Mouse (Mus musculus): Measurements from ENCODE around the gene H2afy2. TPM values are rescaled to one million over a fixed set of nuclear protein-coding genes. Genes with fewer than 3 reads are reported as not detected.

The H2afy2 gene
- polyA plus RNA-seq, 1 experiment from 2014 or later = 108 TPM

GRCm38 (mm10) chr10:61742336-61742735, 41.6 kb downstream of the H2afy2 start:
- Histone ChIP-seq H3K9ac (no peak overlapping the region), H3K9me3 (no peaks in the 10 kb centered on the region), H3K4me1 (replicated peaks) (no peaks in the 10 kb centered on the region), H3K4me3 (replicated peaks) (no peak overlapping the region), H3K36me3 (peaks cover 40% of the 10 kb centered on the region), H3K27ac (no peak overlapping the region), H3K4me2 (replicated peaks) (no peak overlapping the region), H3K27me3 (replicated peaks) (no peaks in the 10 kb centered on the region)
- 92% methylated on average over 8 of the region's 8 CpGs for WGBS
- ATAC-seq = no peak

GRCm38 (mm10) chr10:61741873-61742272, 42.1 kb downstream of the H2afy2 start:
- Histone ChIP-seq H3K4me2 (replicated peaks) (no peak overlapping the region), H3K4me3 (replicated peaks) (no peak overlapping the region), H3K27me3 (replicated peaks) (no peaks in the 10 kb centered on the region), H3K36me3 (peaks cover 37% of the 10 kb centered on the region), H3K27ac (no peak overlapping the region), H3K9me3 (no peaks in the 10 kb centered on the region), H3K9ac (no peak overlapping the region), H3K4me1 (replicated peaks) (no peaks in the 10 kb centered on the region)
- 90% methylated on average over 4 of the region's 4 CpGs for WGBS
- ATAC-seq = no peak

- Histone ChIP-seq H3K4me1 (replicated peaks) (no peaks in the 10 kb centered on the region), H3K4me2 (replicated peaks) (no peak overlapping the region), H3K27ac (no peak overlapping the region), H3K27me3 (replicated peaks) (no peaks in the 10 kb centered on the region), H3K9me3 (no peaks in the 10 kb centered on the region), H3K36me3 (peaks cover 34% of the 10 kb centered on the region), H3K4me3 (replicated peaks) (no peak overlapping the region), H3K9ac (no peak overlapping the region)
- ATAC-seq = no peak
- WGBS = 88% methylated on average over 1 of the region's 1 CpGs
Measured at GRCm38 (mm10) chr10:61741306-61741705, 42.6 kb downstream of the H2afy2 start.

GRCm38 (mm10) chr10:61738126-61738525, 45.8 kb downstream of the H2afy2 start:
- no peaks in the 10 kb centered on the region for H3K9me3 ChIP-seq
- H3K27me3 ChIP-seq (replicated peaks) = no peaks in the 10 kb centered on the region
- 91% methylated on average over 4 of the region's 4 CpGs for whole genome bisulfite sequencing
- no peak overlapping the region for H3K9ac ChIP-seq
- H3K27ac ChIP-seq = no peak overlapping the region
- no peaks in the 10 kb centered on the region for H3K4me1 ChIP-seq (replicated peaks)
- no peak for ATAC-seq
- H3K4me2 ChIP-seq (replicated peaks) = no peak overlapping the region
- peaks cover 16% of the 10 kb centered on the region for H3K36me3 ChIP-seq
- H3K4me3 ChIP-seq (replicated peaks) = no peak overlapping the region

- 84% methylated on average over 1 of the region's 1 CpGs for whole genome bisulfite sequencing
- peaks cover 16% of the 10 kb centered on the region for H3K36me3 ChIP-seq
- H3K27me3 ChIP-seq (replicated peaks) = no peaks in the 10 kb centered on the region
- H3K4me1 ChIP-seq (replicated peaks) = no peaks in the 10 kb centered on the region
- no peaks in the 10 kb centered on the region for H3K9me3 ChIP-seq
- ATAC-seq = no peak
- H3K27ac ChIP-seq = no peak overlapping the region
- no peak overlapping the region for H3K4me3 ChIP-seq (replicated peaks)
- no peak overlapping the region for H3K4me2 ChIP-seq (replicated peaks)
- no peak overlapping the region for H3K9ac ChIP-seq
Measured at GRCm38 (mm10) chr10:61737537-61737936, 46.4 kb downstream of the H2afy2 start.

- 65% methylated on average over 10 of the region's 10 CpGs for WGBS
- Histone ChIP-seq H3K27ac (no peak overlapping the region), H3K36me3 (peaks cover 11% of the 10 kb centered on the region), H3K9me3 (no peaks in the 10 kb centered on the region), H3K27me3 (replicated peaks) (no peaks in the 10 kb centered on the region), H3K4me3 (replicated peaks) (no peak overlapping the region), H3K4me2 (replicated peaks) (no peak overlapping the region), H3K4me1 (replicated peaks) (no peaks in the 10 kb centered on the region), H3K9ac (no peak overlapping the region)
- ATAC-seq = no peak
Measured at GRCm38 (mm10) chr10:61736671-61737078, 47.3 kb downstream of the H2afy2 start.

- H3K27me3 ChIP-seq (replicated peaks) = no peaks in the 10 kb centered on the region
- no peak overlapping the region for H3K9ac ChIP-seq
- H3K4me2 ChIP-seq (replicated peaks) = no peak overlapping the region
- 38% methylated on average over 3 of the region's 3 CpGs for WGBS
- ATAC-seq = peak; percentile 41
- no peak overlapping the region for H3K4me3 ChIP-seq (replicated peaks)
- H3K27ac ChIP-seq = no peak overlapping the region
- H3K36me3 ChIP-seq = peaks cover 14% of the 10 kb centered on the region; the same call in 1 of the 2 replicates
- no peaks in the 10 kb centered on the region for H3K9me3 ChIP-seq
- no peaks in the 10 kb centered on the region for H3K4me1 ChIP-seq (replicated peaks)
Measured at GRCm38 (mm10) chr10:61734377-61734776, 49.6 kb downstream of the H2afy2 start.

GRCm38 (mm10) chr10:61730171-61730570, 53.8 kb downstream of the H2afy2 start:
- Histone ChIP-seq H3K9ac (no peak overlapping the region), H3K27ac (no peak overlapping the region), H3K4me1 (replicated peaks) (no peaks in the 10 kb centered on the region), H3K4me2 (replicated peaks) (no peak overlapping the region), H3K9me3 (no peaks in the 10 kb centered on the region), H3K4me3 (replicated peaks) (no peak overlapping the region), H3K36me3 (peaks cover 7% of the 10 kb centered on the region; the same call in 1 of the 2 replicates), H3K27me3 (replicated peaks) (no peaks in the 10 kb centered on the region)
- no peak for ATAC-seq
- 97% methylated on average over 6 of the region's 6 CpGs for WGBS

GRCm38 (mm10) chr10:61729181-61729580, 54.8 kb downstream of the H2afy2 start:
- H3K4me2 ChIP-seq (replicated peaks) = no peak overlapping the region
- 59% methylated on average over 11 of the region's 11 CpGs for WGBS
- no peak overlapping the region for H3K27ac ChIP-seq
- peaks cover 7% of the 10 kb centered on the region; the same call in 1 of the 2 replicates for H3K36me3 ChIP-seq
- H3K4me1 ChIP-seq (replicated peaks) = no peaks in the 10 kb centered on the region
- no peak for ATAC-seq
- no peaks in the 10 kb centered on the region for H3K27me3 ChIP-seq (replicated peaks)
- no peak overlapping the region for H3K9ac ChIP-seq
- H3K9me3 ChIP-seq = no peaks in the 10 kb centered on the region
- H3K4me3 ChIP-seq (replicated peaks) = no peak overlapping the region

- ATAC-seq = no peak
- Histone ChIP-seq H3K27ac (no peak overlapping the region), H3K4me3 (replicated peaks) (no peak overlapping the region), H3K9me3 (no peaks in the 10 kb centered on the region), H3K4me1 (replicated peaks) (no peaks in the 10 kb centered on the region), H3K36me3 (no peaks in the 10 kb centered on the region), H3K4me2 (replicated peaks) (no peak overlapping the region), H3K9ac (no peak overlapping the region), H3K27me3 (replicated peaks) (no peaks in the 10 kb centered on the region)
- 78% methylated on average over 6 of the region's 6 CpGs for WGBS
Measured at GRCm38 (mm10) chr10:61723271-61723670, 60.7 kb downstream of the H2afy2 start.

- Histone ChIP-seq H3K36me3 (no peaks in the 10 kb centered on the region), H3K27ac (no peak overlapping the region), H3K9ac (no peak overlapping the region), H3K27me3 (replicated peaks) (no peaks in the 10 kb centered on the region), H3K4me1 (replicated peaks) (no peaks in the 10 kb centered on the region), H3K9me3 (no peaks in the 10 kb centered on the region), H3K4me2 (replicated peaks) (no peak overlapping the region), H3K4me3 (replicated peaks) (no peak overlapping the region)
- no peak for ATAC-seq
- 82% methylated on average over 3 of the region's 3 CpGs for WGBS
Measured at GRCm38 (mm10) chr10:61722215-61722614, 61.7 kb downstream of the H2afy2 start.

GRCm38 (mm10) chr10:61720331-61720730, 63.6 kb downstream of the H2afy2 start:
- H3K4me1 ChIP-seq (replicated peaks) = peaks cover 8% of the 10 kb centered on the region; the same call in 1 of the 2 replicates
- H3K9me3 ChIP-seq = no peaks in the 10 kb centered on the region
- no peak overlapping the region for H3K4me2 ChIP-seq (replicated peaks)
- H3K9ac ChIP-seq = no peak overlapping the region
- WGBS = 89% methylated on average over 7 of the region's 7 CpGs
- H3K4me3 ChIP-seq (replicated peaks) = no peak overlapping the region
- no peak for ATAC-seq
- no peaks in the 10 kb centered on the region for H3K36me3 ChIP-seq
- no peaks in the 10 kb centered on the region for H3K27me3 ChIP-seq (replicated peaks)
- H3K27ac ChIP-seq = no peak overlapping the region

GRCm38 (mm10) chr10:61717406-61718296, 66.3 kb downstream of the H2afy2 start:
- Histone ChIP-seq H3K4me1 (replicated peaks) (peaks cover 13% of the 10 kb centered on the region), H3K9ac (no peak overlapping the region), H3K4me3 (replicated peaks) (no peak overlapping the region), H3K4me2 (replicated peaks) (no peak overlapping the region), H3K27ac (no peak overlapping the region), H3K36me3 (no peaks in the 10 kb centered on the region), H3K27me3 (replicated peaks) (no peaks in the 10 kb centered on the region), H3K9me3 (no peaks in the 10 kb centered on the region)
- ATAC-seq = no peak
- 89% methylated on average over 12 of the region's 12 CpGs for WGBS
